Mouse (Mus musculus) cerebellum, adult 2 months (tissue): ENCODE measurements around the gene Olfm2. TPM values are rescaled to one million over a fixed set of nuclear protein-coding genes. Genes with fewer than 3 reads are reported as not detected.

Source experiments
- DNase-seq, 2 experiments: peaks; one replicate each; pipeline ENCODE4 v3.0.0; 2021
- H3K27ac ChIP-seq: fragments of 200-500 bp; 2 replicates; pipeline ENCODE4 v1.5.1; 2012; ENCODE audit warnings: low read length, control low read depth, inconsistent platforms; ENCODE audit not compliant: insufficient read depth
- H3K27me3 ChIP-seq: fragments of 200-500 bp; 2 replicates; pipeline ENCODE4 v1.6.1; 2012; ENCODE audit warnings: inconsistent platforms, mild to moderate bottlenecking, low read length, moderate library complexity; ENCODE audit not compliant: control insufficient read depth, insufficient read depth
- H3K4me1 ChIP-seq: fragments of 200-500 bp; 2 replicates; pipeline ENCODE4 v1.6.1; 2011; ENCODE audit warnings: low read length; ENCODE audit not compliant: control insufficient read depth, insufficient read depth
- H3K4me3 ChIP-seq: fragments of 200-500 bp; replicated peaks from 2 replicates; pipeline ENCODE3; 2011; ENCODE audit warnings: mild to moderate bottlenecking, low read depth, low read length, control low read depth; ENCODE audit not compliant: insufficient read depth
- CTCF ChIP-seq: fragments of 200-500 bp; IDR thresholded peaks from 2 replicates; pipeline ENCODE4 v1.5.1; 2011; ENCODE audit warnings: low read depth, mild to moderate bottlenecking, control low read depth, low read length, moderate library complexity, borderline replicate concordance; ENCODE audit not compliant: insufficient read depth
- POLR2A ChIP-seq: fragments of 200-500 bp; IDR thresholded peaks from 2 replicates; pipeline ENCODE4 v1.6.1; 2011; ENCODE audit warnings: low read length, control low read depth, borderline replicate concordance; ENCODE audit not compliant: insufficient read depth
- WGBS: fragments of 180-500 bp; shearing (Covaris S2); methylation state at CpG from one replicate; pipeline ENCODE4 v1.1.7; 2018; 5-methylcytosine and 5-hydroxymethylcytosine counted together
- polyA plus RNA-seq: library from polyadenylated mRNA; depleted of rRNA; stranded (reverse); fragments of >200 nt; gene quantifications from 2 replicates; pipeline ENCODE4 v1.2.3, GENCODE M21; 2012

Olfm2 gene
- polyA plus RNA-seq, 1 experiment: 54.1 TPM

DNA sequence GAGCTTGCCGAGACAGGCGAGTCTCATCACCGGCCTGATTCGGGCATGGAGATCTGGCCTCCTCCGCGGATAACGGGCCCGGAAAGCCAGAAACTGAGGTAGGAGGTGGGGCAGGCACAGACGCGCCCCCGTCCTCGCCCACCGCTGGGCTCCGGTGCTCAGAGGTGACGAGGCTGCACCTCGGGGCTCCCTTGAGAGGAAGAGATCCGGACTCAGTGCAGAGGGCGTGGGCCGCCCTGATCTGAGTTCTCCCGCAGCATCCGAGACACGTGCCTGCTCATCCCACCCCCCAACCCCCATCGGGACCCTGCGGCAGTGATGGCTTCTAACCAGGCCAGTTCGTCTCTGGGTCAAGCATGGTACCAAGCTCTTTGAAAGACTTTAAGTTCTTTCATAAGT lies 93.9 kb downstream of the Olfm2 start:
- Histone ChIP-seq H3K27me3 (no peaks in the 10 kb centered on the region), H3K4me3 (peak overlapping the region; percentile 83), H3K4me1 (peaks cover 4% of the 10 kb centered on the region), H3K27ac (no peak overlapping the region)
- WGBS: under 1% methylated on average over 25 of the region's 25 CpGs
- TF ChIP-seq CTCF (no peak), POLR2A (no peak; the same call in 1 of the 2 replicates)
- DNase-seq: no peak

DNA sequence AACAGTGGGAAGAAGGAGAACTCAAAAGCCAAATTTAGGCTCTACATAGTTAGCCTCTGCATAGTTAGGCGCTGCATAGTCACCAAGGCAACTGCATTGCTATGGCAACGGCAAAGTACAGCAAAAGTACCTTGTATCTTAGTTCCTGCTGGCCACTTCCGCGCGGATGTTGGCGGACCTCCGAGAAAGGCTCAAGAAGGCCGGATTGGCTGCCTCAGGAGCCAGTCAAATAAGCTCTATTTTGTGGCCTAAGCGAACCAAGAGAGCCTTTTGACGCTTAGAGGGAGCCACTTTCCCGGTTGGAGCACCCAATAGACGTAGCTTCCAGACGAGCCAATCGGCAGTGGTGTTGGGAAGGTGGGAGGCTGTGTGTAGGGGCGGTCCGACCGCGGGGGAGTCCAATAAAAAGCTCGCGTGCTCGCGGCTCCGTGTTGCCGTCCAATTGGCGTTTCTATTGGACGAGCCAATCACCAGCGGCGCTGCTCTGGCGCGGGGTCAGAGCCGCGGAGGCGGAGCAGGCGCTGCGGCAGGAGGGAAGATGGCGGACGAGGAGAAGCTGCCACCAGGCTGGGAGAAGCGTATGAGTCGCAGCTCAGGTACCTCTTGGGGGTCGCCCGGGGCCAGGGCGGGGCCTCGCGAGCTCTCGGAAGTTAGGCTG lies 94.4 kb downstream of the Olfm2 start, which contains the start of gene Pin1:
TSS of gene Pin1 (plus strand) at position 494 of the 658 bp plus-strand sequence.
- peak within 1 kb of the TSS; percentile 83 for H3K4me3 ChIP-seq
- peak; percentile 97 to 100 for DNase-seq
- no peak within 1 kb of the TSS for H3K27ac ChIP-seq
- TF ChIP-seq POLR2A: peak; percentile 75
- no peak for TF ChIP-seq CTCF
- under 1% methylated on average over 45 of the region's 45 CpGs for WGBS
- peaks cover under 1% of the 10 kb centered on the region for H3K4me1 ChIP-seq
- no peaks in the 10 kb centered on the region for H3K27me3 ChIP-seq

GRCm38 (mm10) chr9:20645121-20645520 lies 101.0 kb downstream of the Olfm2 start:
- DNase-seq: peak in 1 of 2 experiments; percentile 27
- Histone ChIP-seq H3K4me3 (peak overlapping the region; percentile 98), H3K27ac (0 out of 2 replicates have a peak overlapping the region, but pooled peaks have one; percentile 6), H3K27me3 (no peaks in the 10 kb centered on the region), H3K4me1 (no peaks in the 10 kb centered on the region)
- TF ChIP-seq POLR2A (no peak), CTCF (no peak)
- 5% methylated on average over 17 of the region's 17 CpGs for WGBS

GRCm38 (mm10) chr9:20644360-20645081 lies 101.6 kb downstream of the Olfm2 start, which contains the start of gene Fbxl12:
Fbxl12 (minus strand) TSS chr9:20644767.
- H3K4me3 ChIP-seq: peak within 1 kb of the TSS; percentile 98
- peak; percentile 79 for DNase-seq
- H3K4me1 ChIP-seq: no peaks in the 10 kb centered on the region
- WGBS: under 1% methylated on average over 43 of the region's 43 CpGs
- TF ChIP-seq POLR2A: peak; percentile 82; the same call in 1 of the 2 replicates
- TF ChIP-seq CTCF: no peak
- no peaks in the 10 kb centered on the region for H3K27me3 ChIP-seq
- H3K27ac ChIP-seq: peak within 1 kb of the TSS; percentile 61

DNA sequence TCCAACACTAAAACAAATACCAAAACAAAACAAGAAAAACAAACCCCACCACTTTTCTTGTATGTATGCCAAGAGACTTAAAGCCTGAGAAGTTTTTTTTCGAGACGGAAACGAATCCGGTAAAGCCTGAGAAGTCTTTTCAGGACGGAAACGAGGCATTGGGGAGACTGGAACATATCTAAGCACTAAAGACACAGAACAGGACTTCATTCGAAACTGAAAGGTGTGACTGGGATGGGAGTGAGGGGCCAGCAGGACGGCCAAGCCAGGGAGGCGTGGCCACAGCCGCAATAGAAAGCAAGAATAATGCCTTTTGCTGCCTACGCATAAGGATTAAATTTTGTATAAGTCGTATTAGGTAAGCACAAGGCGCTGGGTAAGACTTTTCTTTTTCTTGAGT lies 102.4 kb downstream of the Olfm2 start:
- WGBS: 5% methylated on average over 13 of the region's 13 CpGs
- no peak for TF ChIP-seq CTCF
- no peak for TF ChIP-seq POLR2A
- no peak overlapping the region for H3K27ac ChIP-seq
- no peak for DNase-seq
- no peaks in the 10 kb centered on the region for H3K4me1 ChIP-seq
- H3K4me3 ChIP-seq: peak overlapping the region; percentile 98
- H3K27me3 ChIP-seq: no peaks in the 10 kb centered on the region

DNA sequence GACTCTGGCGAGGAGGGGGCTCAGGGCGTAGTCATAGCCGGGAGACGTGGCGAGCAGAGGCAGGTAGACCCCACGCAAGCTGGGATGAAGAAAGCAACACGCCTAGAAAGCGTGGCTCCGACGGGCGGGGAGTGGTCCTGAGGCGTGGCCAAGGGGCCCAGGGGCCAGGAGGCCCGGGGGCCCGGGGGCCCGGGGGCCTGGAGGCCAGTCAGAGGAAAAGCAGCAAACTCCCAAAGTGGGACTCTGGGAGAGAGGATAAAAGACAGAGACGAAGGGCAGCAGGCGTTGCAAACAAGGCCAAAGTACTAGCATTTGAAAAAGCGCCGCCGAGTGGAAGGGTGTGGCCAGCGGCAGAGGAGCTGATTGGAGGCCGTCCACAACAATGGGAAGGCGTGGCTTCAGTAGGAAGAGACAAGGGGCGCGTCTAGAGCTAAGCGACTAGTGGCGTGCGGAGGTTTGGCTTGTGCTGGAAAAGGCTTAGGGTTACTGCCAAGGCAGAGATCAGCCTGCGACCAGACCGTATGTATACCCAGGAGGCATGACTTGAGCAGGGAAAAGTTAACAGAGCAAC lies 103.2 kb downstream of the Olfm2 start:
- Histone ChIP-seq H3K4me3 (peak overlapping the region; percentile 98), H3K4me1 (no peaks in the 10 kb centered on the region), H3K27ac (no peak overlapping the region), H3K27me3 (no peaks in the 10 kb centered on the region)
- 2% methylated on average over 30 of the region's 30 CpGs for WGBS
- peak; percentile 44 to 57 for DNase-seq
- no peak for TF ChIP-seq POLR2A
- no peak for TF ChIP-seq CTCF

DNA sequence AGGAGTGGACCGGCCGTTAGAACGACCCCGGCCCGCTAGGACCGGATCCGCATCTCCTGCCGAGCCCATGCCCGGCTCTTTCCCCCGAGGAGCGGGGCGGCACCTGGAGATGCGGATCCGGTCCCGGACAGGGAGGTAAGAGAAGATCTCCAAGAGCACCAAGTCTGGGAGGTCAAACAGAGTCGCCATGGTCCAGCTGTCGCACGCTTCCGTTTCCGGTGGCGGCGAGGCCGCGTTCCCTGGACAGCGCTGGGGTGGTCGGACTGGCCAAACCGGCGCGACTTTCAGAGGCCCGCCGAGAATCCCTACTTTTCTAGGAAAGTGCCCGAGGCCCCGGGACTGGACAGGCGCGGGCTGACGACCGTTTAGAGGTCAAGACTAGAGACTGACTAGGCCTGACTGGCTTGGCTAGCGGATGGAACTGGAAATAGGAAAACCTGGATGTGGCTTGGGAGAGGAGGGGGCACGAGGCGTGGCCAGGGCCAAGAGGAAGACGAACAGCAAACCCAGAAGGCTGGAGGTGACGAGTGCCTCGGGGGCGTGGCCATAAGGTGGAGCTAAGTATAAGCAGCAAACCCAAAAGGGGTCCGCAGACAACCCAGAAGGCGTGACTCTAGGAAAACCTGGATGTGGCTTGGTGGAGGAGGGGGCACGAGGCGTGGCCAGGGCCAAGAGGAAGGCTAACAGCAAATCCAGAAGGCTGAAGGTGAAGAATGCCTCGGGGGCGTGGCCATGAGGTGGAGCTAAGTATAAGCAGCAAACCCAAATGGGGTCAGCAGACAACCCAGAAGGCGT lies 103.9 kb downstream of the Olfm2 start, which contains the start of gene Ubl5:
TSS of gene Ubl5 (plus strand) at position 778 of the 795 bp plus-strand sequence.
- Histone ChIP-seq H3K27me3 (no peaks in the 10 kb centered on the region), H3K27ac (no peak within 1 kb of the TSS), H3K4me1 (no peaks in the 10 kb centered on the region), H3K4me3 (peak within 1 kb of the TSS; percentile 98)
- no peak for TF ChIP-seq POLR2A
- no peak for TF ChIP-seq CTCF
- no peak for DNase-seq
- WGBS: 2% methylated on average over 51 of the region's 51 CpGs
